Mouse (Mus musculus) kidney, adult 11 months (tissue): ENCODE results near the gene Sorl1.

Experiments
- DNase-seq: peaks from one replicate; pipeline ENCODE4 v3.0.0; 2022

Gene Sorl1

DNA sequence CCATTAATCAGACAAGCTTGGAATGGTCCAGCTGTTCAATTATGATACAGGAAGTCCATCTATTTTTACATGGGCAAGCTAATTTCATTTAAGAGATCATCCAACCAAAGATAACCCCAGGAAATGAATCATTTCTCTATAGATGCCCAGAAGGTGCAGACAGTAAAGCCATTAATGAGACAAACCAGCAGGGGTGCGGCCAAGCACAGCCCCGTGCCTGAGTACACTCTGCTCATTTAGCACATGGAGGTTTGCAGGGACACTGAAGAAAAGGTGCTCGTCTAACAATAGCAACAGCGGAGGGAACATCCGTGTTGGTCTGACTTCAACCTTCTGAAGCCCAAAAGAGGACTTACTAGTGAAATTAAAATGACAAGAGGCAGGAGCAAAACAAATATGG is 76.3 kb downstream of the Sorl1 start:
- DNase-seq: no peak

DNA sequence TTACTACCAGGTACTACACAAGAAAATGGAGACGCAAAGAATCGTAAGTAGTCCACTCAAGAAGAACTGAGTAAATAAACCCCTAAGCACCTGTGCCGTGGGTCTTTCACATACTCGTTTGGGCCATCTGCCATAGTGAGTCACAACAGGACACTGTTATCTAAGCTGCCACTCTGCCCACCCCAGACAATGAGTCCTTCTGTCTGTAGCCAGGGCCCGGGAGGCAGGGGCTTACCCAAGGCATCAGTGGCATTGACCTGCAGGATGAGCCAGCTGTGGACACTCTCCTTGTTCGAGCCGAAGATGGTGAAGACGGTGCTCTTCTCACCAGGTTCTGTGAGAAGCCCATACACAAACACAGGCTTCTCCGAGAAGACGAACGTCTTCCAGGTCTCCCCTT is 77.8 kb downstream of the Sorl1 start:
- no peak for DNase-seq

DNA sequence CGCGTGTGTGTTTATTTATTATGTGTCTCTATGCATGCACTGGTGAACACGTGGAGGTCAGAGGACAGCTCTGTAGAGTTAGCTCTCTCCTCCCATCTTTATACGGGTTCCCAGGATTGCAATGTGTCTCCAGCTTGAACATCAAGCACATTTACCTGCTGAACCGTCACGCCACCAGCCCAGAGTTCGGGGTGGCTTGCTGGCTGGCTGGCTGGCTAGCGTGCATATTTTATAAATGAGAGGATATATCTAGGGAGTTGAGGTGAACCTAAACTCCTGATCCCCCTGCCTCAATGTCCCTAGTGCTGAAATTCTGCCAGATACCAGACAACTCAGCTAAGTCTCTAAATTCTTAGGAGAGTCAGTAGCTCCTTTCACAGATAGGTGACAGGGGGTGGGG is 79.4 kb downstream of the Sorl1 start:
- DNase-seq: no peak

- DNase-seq: no peak
Observed at GRCm38 (mm10) chr9:42043934-42044333, 80.2 kb downstream of the Sorl1 start.

GRCm38 (mm10) chr9:42039000-42039992 is 84.8 kb downstream of the Sorl1 start:
- DNase-seq: no peak

- DNase-seq: peak; percentile 82
Observed at GRCm38 (mm10) chr9:42036885-42037284, 87.2 kb downstream of the Sorl1 start.

GRCm38 (mm10) chr9:42035995-42036394 is 88.1 kb downstream of the Sorl1 start:
- peak; percentile 94 for DNase-seq

DNA sequence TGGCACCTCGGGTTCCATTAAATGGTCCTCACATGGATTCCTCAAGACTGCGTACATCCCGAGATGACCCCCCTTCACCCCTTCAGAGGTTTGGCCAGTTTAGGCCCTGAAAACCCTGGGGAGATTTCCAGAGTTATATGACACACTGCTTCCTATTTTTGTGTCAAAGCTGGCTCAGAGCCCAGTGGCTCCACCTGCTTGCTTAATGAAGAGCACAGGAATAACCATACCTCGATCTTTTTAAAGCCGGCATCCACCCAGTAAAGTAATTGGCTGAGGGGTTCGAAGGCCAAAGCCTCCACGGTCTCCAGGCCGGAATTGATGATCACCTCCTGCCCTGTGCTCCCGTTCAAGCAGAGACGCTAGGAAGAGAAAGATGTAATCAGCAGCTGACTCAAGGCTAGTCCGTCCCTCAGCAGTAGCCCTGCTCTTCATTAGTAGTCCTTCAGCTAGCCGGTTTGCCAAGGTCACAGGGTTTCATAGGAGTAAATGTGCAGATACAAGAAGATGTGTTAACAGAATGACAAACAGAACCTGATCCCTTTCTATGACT is 88.8 kb downstream of the Sorl1 start:
- no peak for DNase-seq

GRCm38 (mm10) chr9:42034116-42034520 is 90.0 kb downstream of the Sorl1 start:
- no peak for DNase-seq

- no peak for DNase-seq
Observed at GRCm38 (mm10) chr9:42033291-42034115, 90.6 kb downstream of the Sorl1 start.

GRCm38 (mm10) chr9:42032419-42032818 is 91.7 kb downstream of the Sorl1 start:
- no peak for DNase-seq

- DNase-seq: no peak
Observed at GRCm38 (mm10) chr9:42028807-42029206, 95.3 kb downstream of the Sorl1 start.

DNA sequence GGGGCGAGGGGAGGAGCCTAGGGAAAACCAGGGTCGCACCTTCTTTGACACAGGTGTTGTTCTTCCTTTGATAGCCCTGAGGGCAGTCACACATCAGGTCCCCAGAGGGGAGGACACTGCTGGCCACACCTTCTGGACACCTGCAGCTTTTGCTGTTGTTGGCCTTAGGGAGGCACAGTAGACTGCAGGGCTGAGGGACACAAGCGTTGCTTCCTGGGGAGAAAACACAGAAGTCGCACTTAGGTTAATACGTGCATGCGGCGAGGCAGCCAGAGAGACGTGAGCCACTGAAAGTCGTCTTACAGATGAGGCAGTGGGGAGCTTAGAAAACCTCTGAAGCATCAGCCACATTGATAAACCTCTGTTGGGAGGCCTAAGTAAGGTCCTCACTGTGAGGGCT is 99.8 kb downstream of the Sorl1 start:
- DNase-seq: no peak

GRCm38 (mm10) chr9:42023383-42023782 is 100.7 kb downstream of the Sorl1 start:
- no peak for DNase-seq

DNA sequence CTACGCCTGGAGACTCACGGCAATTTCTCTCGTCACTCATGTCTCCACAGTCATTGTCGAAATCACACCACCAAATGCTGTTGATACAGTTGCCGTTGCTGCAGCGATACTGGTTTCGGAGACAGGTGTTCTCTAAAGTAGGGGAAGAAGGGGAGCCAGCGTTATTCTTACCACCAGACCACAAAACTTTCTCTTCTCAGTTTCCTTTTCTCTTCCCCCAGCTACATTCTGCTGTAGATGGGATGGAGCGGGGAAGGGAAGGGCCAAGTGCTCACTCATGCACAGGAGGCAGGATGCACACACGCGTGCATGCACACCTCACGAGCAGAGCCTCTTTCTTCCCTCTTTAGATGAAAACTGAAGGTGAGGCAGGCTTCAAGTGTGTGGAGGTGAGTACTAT is 101.8 kb downstream of the Sorl1 start:
- DNase-seq: no peak

DNA sequence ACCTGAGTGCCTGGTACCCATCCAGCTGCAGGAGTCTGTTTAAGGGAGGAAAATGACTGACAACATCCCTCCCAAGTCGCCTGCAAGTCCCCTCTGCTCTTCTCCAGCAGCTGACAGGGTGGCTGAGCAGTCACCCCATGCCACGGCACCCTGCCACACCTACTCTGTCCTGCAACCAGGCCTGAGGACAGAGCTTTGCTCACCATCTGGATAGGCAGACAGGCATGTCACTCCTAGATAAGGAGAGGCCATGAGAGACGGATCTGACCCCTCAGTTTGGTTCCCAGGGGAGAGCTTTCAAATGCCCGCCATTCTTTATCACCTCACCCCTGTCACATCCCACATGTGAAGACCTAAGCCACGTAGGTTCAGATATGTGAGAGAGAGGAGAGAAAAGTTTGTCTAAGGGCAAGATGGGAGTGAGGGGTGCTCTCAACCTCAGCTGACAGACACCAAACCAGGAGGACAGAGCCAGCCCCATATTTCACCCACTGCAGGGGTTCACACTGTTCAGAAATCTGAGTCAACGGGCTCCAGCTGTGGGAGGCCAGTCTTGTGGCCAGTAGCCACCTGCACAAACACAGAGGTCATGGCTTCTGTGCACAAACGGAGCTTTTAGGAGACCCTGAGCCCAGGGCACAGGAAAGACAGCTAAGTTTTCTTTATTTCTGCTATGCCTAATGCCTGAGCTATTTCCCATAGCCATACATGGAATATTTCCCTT is 104.6 kb downstream of the Sorl1 start:
- no peak for DNase-seq

DNA sequence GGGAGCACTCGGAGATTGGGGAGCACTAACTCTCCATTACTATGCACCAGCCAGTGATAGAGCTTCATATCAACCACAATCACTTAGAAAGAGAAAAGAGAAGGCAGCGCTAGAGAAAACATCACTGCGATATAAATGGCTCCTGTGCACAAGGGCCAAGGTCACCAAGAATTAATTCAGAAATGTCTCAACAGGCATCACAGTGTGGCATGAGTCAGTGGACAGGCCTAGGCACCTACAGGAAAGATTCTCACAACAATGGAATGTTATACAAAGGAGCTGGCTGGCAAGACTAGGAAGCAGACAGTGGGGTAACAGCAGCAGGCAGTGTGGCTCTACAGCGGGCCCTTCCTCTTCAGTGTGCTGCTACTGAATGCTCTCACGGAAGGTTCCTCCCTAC is 115.6 kb downstream of the Sorl1 start:
- no peak for DNase-seq

DNA sequence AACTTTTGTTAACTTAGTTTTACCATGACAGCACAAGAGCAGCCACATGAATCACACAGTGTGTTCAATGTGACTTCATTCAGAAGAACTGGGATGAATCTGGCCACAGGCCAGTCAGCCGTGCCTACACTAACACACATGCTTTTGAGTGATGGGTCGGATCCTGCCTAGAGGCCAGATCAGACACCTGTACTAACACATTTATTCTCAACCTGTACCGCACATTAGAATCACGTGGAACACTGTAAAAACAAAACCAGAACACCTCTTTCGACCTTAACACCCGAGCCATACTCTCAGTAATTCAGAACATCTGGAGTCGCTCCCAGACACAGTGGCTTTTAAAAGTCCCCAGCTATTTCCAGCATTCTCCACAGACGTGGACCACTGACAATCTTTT is 119.0 kb downstream of the Sorl1 start:
- no peak for DNase-seq

GRCm38 (mm10) chr9:42004140-42004539 is 120.0 kb downstream of the Sorl1 start:
- DNase-seq: no peak

DNA sequence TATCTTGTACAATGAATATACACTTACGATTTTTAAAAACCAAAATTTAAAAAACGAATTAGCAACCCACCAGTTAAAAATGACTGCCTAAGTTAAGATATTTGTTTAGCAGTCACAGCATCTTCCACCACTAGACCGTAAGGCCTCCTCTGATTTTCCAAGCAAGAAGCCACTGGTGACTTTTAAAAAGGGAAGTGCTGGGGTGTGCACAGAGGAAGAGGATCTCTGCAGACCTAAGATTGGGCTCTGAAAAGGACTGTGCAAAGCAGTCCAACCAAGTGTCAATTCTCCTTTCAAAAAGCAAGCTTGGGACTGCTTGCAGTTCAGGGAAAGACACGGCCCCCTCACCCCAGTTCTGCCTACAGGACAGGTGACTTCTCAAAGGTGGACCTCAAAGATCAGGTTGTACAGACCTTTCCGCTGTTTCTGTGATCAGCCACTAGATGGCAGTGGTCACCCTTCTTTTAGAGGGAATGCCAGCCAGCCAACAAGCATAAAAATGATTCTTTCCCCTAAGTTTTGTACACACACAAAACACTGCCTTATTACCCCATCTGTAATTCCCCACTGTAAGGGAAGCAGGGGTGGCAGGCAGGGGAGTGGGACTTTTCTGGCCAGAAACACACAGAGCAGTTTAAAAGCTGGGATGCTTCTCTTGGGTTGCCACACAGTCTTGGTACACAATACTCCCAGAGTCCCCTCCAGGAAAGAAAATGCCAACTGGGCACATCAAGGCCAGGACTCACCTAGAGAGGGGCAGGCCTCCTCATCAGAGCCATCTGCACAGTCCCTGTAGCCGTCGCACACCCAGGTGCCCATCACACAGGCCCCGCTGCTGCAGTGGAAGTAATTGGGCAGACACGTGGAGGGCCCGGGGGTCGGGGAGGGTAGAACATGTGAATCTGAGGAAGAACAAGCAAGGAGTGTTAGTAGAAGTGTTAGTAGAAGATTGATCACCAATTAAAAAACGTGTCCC is 124.3 kb downstream of the Sorl1 start:
- DNase-seq: peak; percentile 24

GRCm38 (mm10) chr9:41995278-41995677 is 128.8 kb downstream of the Sorl1 start:
- DNase-seq: peak; percentile 36

GRCm38 (mm10) chr9:41993821-41994220 is 130.3 kb downstream of the Sorl1 start:
- no peak for DNase-seq
